Mouse (Mus musculus): ENCODE data around the gene Asxl1. TPM values are rescaled to one million over a fixed set of nuclear protein-coding genes. Genes with fewer than 3 reads are reported as not detected.

The Asxl1 gene
- total and polyA plus RNA-seq, 3 experiments: 15.2 to 35.5 TPM; not detected in 1

DNA sequence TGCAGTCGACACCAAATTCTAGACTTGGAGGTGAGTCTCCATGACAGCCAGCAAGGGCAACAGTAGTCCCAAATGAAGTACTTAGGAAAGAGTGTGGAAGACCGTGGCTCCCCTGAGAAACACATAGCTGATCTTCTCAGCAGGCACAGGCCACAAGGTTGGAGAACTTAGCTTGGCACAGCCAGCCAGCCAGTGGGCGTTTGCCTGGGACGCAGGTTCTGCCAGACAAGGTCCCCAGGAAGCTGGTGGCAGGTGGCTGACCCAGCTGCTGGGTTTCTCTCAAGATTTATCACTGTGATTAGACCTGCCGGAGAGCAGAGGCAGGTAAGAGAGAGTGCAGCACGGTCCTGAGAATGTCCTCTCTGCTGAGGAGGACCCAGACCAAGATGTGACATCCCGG, 37.0 kb upstream of the Asxl1 start:
- no peak overlapping the region for H3K4me3 ChIP-seq (ENCODE audit: control insufficient read depth in 1 of 2, insufficient read depth in 1 of 2, low read depth in 2 of 2, low read length in 2 of 2)
- H3K27me3 ChIP-seq (ENCODE audit: control insufficient read depth in 1 of 2, insufficient read depth in 2 of 2, low read length in 2 of 2): no peaks in the 10 kb centered on the region
- no peaks in the 10 kb centered on the region for H3K36me3 ChIP-seq (ENCODE audit: control insufficient read depth in 1 of 2, insufficient read depth in 2 of 2, low read length in 2 of 2)
- no peak overlapping the region for H3K27ac ChIP-seq (ENCODE audit: control insufficient read depth, low read depth, low read length)
- no peak for DNase-seq (ENCODE audit: low read depth, low spot score)
- TF ChIP-seq MAFK (IDR thresholded peaks at IDR 0.05; ENCODE audit: borderline replicate concordance, low read depth, low read length): no peak
- TF ChIP-seq EP300 (IDR thresholded peaks at IDR 0.05; ENCODE audit: low read depth in 1 of 2, low read length in 2 of 2): no peak
- TF ChIP-seq BHLHE40 (IDR thresholded peaks at IDR 0.05; ENCODE audit: borderline replicate concordance, low read depth, low read length): no peak
- TF ChIP-seq CTCF (IDR thresholded peaks at IDR 0.05 in 2 of 3, conservative IDR thresholded peaks at IDR 0.05 in 1 of 3; ENCODE audit: control insufficient read depth in 1 of 3, insufficient read depth in 1 of 3, low read depth in 2 of 3, low read length in 3 of 3, poor library complexity in 1 of 3, severe bottlenecking in 1 of 3): no peak
- no peak for TF ChIP-seq TCF12 (IDR thresholded peaks at IDR 0.05; ENCODE audit: low read depth, low read length)
- no peak for TF ChIP-seq TAL1 (IDR thresholded peaks at IDR 0.05; ENCODE audit: low read length)
- no peak for TF ChIP-seq ETS1 (IDR thresholded peaks at IDR 0.05; ENCODE audit: low read depth, low read length)
- no peaks in the 10 kb centered on the region for H3K79me2 ChIP-seq (ENCODE audit: control insufficient read depth, insufficient read depth, low read length, poor library complexity)
- H3K9ac ChIP-seq (ENCODE audit: control insufficient read depth, low read depth, low read length, poor library complexity, severe bottlenecking): no peak overlapping the region
- no peaks in the 10 kb centered on the region for H3K9me3 ChIP-seq (replicated peaks; ENCODE audit: insufficient read depth, low read length)
- H3K4me1 ChIP-seq (ENCODE audit: control insufficient read depth in 1 of 2, insufficient read depth in 2 of 2, low read length in 2 of 2): no peaks in the 10 kb centered on the region

DNA sequence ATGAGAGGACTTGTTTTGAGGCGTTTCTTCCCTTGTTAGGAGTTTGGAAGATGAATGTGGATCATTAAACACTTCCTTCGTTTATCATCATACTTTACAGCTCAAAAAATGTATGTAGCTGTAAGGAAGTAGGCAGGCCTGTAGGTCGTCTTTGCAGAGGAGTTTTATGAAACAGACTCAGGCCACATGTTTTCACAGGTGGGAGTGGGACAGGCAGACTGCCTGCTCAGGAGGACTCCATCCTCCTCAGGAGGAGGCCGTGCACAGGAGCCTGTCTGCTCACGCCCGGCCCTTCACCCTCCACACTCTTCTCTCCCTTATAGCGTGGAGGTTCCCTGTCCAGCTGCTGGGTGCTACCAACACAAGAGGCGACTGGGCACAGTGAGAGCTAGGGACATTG, 36.5 kb upstream of the Asxl1 start:
- Histone ChIP-seq H3K79me2 (ENCODE audit: control insufficient read depth, insufficient read depth, low read length, poor library complexity) (no peaks in the 10 kb centered on the region), H3K4me1 (ENCODE audit: control insufficient read depth in 1 of 2, insufficient read depth in 2 of 2, low read length in 2 of 2) (no peaks in the 10 kb centered on the region), H3K36me3 (ENCODE audit: control insufficient read depth in 1 of 2, insufficient read depth in 2 of 2, low read length in 2 of 2) (no peaks in the 10 kb centered on the region), H3K9ac (ENCODE audit: control insufficient read depth, low read depth, low read length, poor library complexity, severe bottlenecking) (no peak overlapping the region), H3K4me3 (ENCODE audit: control insufficient read depth in 1 of 2, insufficient read depth in 1 of 2, low read depth in 2 of 2, low read length in 2 of 2) (no peak overlapping the region), H3K27ac (ENCODE audit: control insufficient read depth, low read depth, low read length) (no peak overlapping the region), H3K27me3 (ENCODE audit: control insufficient read depth in 1 of 2, insufficient read depth in 2 of 2, low read length in 2 of 2) (no peaks in the 10 kb centered on the region), H3K9me3 (replicated peaks; ENCODE audit: insufficient read depth, low read length) (no peaks in the 10 kb centered on the region)
- TF ChIP-seq NELFE (IDR thresholded peaks at IDR 0.05; ENCODE audit: low read depth, low read length) (no peak), ZMIZ1 (IDR thresholded peaks at IDR 0.05; ENCODE audit: low read depth, low read length) (no peak), MAFK (IDR thresholded peaks at IDR 0.05; ENCODE audit: borderline replicate concordance, low read depth, low read length) (no peak), MAX (IDR thresholded peaks at IDR 0.05; ENCODE audit: low read length) (no peak), POLR2A (IDR thresholded peaks at IDR 0.05; ENCODE audit: control insufficient read depth in 1 of 2, insufficient read depth in 1 of 2, low read depth in 1 of 2, low read length in 2 of 2, poor library complexity in 1 of 2) (no peak), MAZ (IDR thresholded peaks at IDR 0.05; ENCODE audit: low read depth, low read length) (no peak), RAD21 (IDR thresholded peaks at IDR 0.05; ENCODE audit: low read depth, low read length) (no peak), JUND (IDR thresholded peaks at IDR 0.05; ENCODE audit: low read depth, low read length) (no peak), ETS1 (IDR thresholded peaks at IDR 0.05; ENCODE audit: low read depth, low read length) (no peak), TCF12 (IDR thresholded peaks at IDR 0.05; ENCODE audit: low read depth, low read length) (no peak), MEF2A (IDR thresholded peaks at IDR 0.05; ENCODE audit: extremely low read depth, insufficient replicate concordance, low read depth, low read length, poor library complexity, severe bottlenecking) (no peak), POLR2AphosphoS5 (IDR thresholded peaks at IDR 0.05; ENCODE audit: borderline replicate concordance, low read depth, low read length) (no peak), CHD2 (IDR thresholded peaks at IDR 0.05; ENCODE audit: low read length) (no peak), POLR2AphosphoS2 (IDR thresholded peaks at IDR 0.05; ENCODE audit: low read length) (no peak), ZNF384 (IDR thresholded peaks at IDR 0.05; ENCODE audit: low read depth, low read length) (no peak)
- no peak for DNase-seq (ENCODE audit: low read depth, low spot score)

All from MEL (cell line).